ENCODE assay signal across 14 mouse cellular contexts in the genomic region with DNA sequence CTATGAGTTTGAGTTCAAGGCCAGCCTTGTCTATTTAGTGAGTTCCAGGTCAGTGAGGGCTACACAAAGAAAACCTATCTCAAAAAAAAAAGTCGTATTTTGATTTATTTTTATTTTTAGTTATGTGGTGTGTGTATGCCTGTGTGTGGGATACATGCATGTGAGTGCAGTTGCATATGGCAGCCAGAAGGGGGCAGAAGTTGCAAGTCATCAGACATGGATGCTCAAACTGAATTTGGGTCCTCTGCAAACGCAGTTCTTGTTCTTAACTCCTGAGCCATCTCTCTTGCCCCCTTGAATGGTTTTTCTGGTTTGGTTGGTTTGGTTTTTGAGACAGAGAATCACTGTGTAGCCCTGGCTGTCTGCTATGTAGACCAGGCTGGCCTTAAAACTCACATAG. TPM values are rescaled to one million over a fixed set of nuclear protein-coding genes. Genes with fewer than 3 reads are reported as not detected.
A peak's percentile ranks its signal among the peaks of the same experiment; 100 is the strongest.
DNase-seq lines count a peak whose midpoint lies in the region; ATAC-seq and TF ChIP-seq lines count a peak whose summit lies in the region.
"Had no signal": no experiment of that assay in that cellular context is flagged by ENCODE, and none has a peak within 500 bp of the region (broad histone marks: within the 10 kb centered on the region; RNA-seq: fewer than 3 reads in every experiment).

No protein-coding gene starts in this region.

- H3K4me2 ChIP-seq in hindbrain, embryonic 14.5 days (replicated peaks): no peak overlapping the region
- no peak overlapping the region for H3K4me2 ChIP-seq in lung, postnatal 0 days (replicated peaks; ENCODE audit: low read depth, low read length)
- H3K4me2 ChIP-seq in limb, embryonic 13.5 days (replicated peaks): no peak overlapping the region

- peak; percentile 41; the same call in 1 of the 2 replicates for TF ChIP-seq CTCF in lung, postnatal 0 days (IDR thresholded peaks at IDR 0.05)
- TF ChIP-seq CTCF in bone marrow, adult 2 months (IDR thresholded peaks at IDR 0.05; ENCODE audit: control insufficient read depth, insufficient read depth, low read length): peak; percentile 42; the same call in 1 of the 2 replicates
- no peak for TF ChIP-seq CTCF in thymus, adult 2 months (IDR thresholded peaks at IDR 0.05; ENCODE audit: borderline replicate concordance, control insufficient read depth, extremely low read depth, insufficient read depth, low read length, poor library complexity)

- H3K36me3 ChIP-seq in hindbrain, embryonic 14.5 days (replicated peaks; ENCODE audit: control insufficient read depth, insufficient read depth): no peaks in the 10 kb centered on the region
- no peaks in the 10 kb centered on the region for H3K36me3 ChIP-seq in hindbrain, embryonic 10.5 days
- no peaks in the 10 kb centered on the region for H3K36me3 ChIP-seq in lung, postnatal 0 days (ENCODE audit: insufficient read depth, low read length)
- no peaks in the 10 kb centered on the region for H3K36me3 ChIP-seq in limb, embryonic 13.5 days
- no peaks in the 10 kb centered on the region for H3K36me3 ChIP-seq in thymus, adult 2 months (ENCODE audit: control insufficient read depth, insufficient read depth, low read length)

- peaks cover 14% of the 10 kb centered on the region for H3K4me1 ChIP-seq in hindbrain, embryonic 14.5 days (replicated peaks; ENCODE audit: control insufficient read depth, insufficient read depth, low read length)
- H3K4me1 ChIP-seq in hindbrain, embryonic 10.5 days (replicated peaks): peaks cover 16% of the 10 kb centered on the region
- H3K4me1 ChIP-seq in lung, postnatal 0 days (ENCODE audit: insufficient read depth, low read depth, low read length): peaks cover 3% of the 10 kb centered on the region; the same call in 1 of the 2 replicates
- H3K4me1 ChIP-seq in bone marrow, adult 2 months (ENCODE audit: control insufficient read depth, insufficient read depth, low read length): no peaks in the 10 kb centered on the region
- peaks cover 15% of the 10 kb centered on the region for H3K4me1 ChIP-seq in limb, embryonic 13.5 days
- H3K4me1 ChIP-seq in thymus, adult 2 months (replicated peaks; ENCODE audit: control insufficient read depth, insufficient read depth, low read length): no peaks in the 10 kb centered on the region

- H3K9ac ChIP-seq in hindbrain, embryonic 14.5 days: no peak overlapping the region
- no peak overlapping the region for H3K9ac ChIP-seq in lung, postnatal 0 days (replicated peaks; ENCODE audit: low read depth)
- no peak overlapping the region for H3K9ac ChIP-seq in limb, embryonic 13.5 days

- no peaks in the 10 kb centered on the region for H3K27me3 ChIP-seq in hindbrain, embryonic 14.5 days (ENCODE audit: control insufficient read depth, insufficient read depth, low read length)
- no peaks in the 10 kb centered on the region for H3K27me3 ChIP-seq in hindbrain, embryonic 10.5 days (ENCODE audit: insufficient read depth, poor library complexity, severe bottlenecking)
- no peaks in the 10 kb centered on the region for H3K27me3 ChIP-seq in lung, postnatal 0 days (replicated peaks; ENCODE audit: insufficient read depth, low read length)
- no peaks in the 10 kb centered on the region for H3K27me3 ChIP-seq in limb, embryonic 13.5 days
- H3K27me3 ChIP-seq in thymus, adult 2 months (ENCODE audit: control insufficient read depth, insufficient read depth, low read length): no peaks in the 10 kb centered on the region; the same call in 1 of the 2 replicates

- peak overlapping the region; percentile 78; the same call in 1 of the 2 replicates for H3K27ac ChIP-seq in hindbrain, embryonic 14.5 days
- no peak overlapping the region for H3K27ac ChIP-seq in hindbrain, embryonic 10.5 days
- no peak overlapping the region for H3K27ac ChIP-seq in lung, postnatal 0 days (ENCODE audit: low read length)
- H3K27ac ChIP-seq in bone marrow, adult 2 months (ENCODE audit: control insufficient read depth, insufficient read depth, low read depth, low read length, poor library complexity): no peak overlapping the region
- H3K27ac ChIP-seq in limb, embryonic 13.5 days: 0 out of 2 replicates have a peak overlapping the region, but pooled peaks have one; percentile 28
- H3K27ac ChIP-seq in thymus, adult 2 months (ENCODE audit: control insufficient read depth, insufficient read depth, low read length): no peak overlapping the region

- no peak for DNase-seq in hindbrain, embryonic 14.5 days (ENCODE audit: low spot score)
- DNase-seq in hindbrain, embryonic 10.5 days (ENCODE audit: low spot score): no peak
- no peak for DNase-seq in lung, postnatal 0 days (ENCODE audit: low spot score)
- no peak for DNase-seq in lung, postnatal 10 days
- DNase-seq in thymus, adult 2 months: no peak
- no peak for DNase-seq in retina, postnatal 1 day
- DNase-seq: cerebellum, adult 8-10 months; kidney, adult 11 months; lung, adult 2 months; spleen, adult 18-20 months had no signal

- H3K4me3 ChIP-seq in hindbrain, embryonic 14.5 days (replicated peaks; ENCODE audit: low read length): no peak overlapping the region
- H3K4me3 ChIP-seq in hindbrain, embryonic 10.5 days: no peak overlapping the region
- no peak overlapping the region for H3K4me3 ChIP-seq in lung, postnatal 0 days (ENCODE audit: low read depth, low read length)
- no peak overlapping the region for H3K4me3 ChIP-seq in bone marrow, adult 2 months (replicated peaks; ENCODE audit: control insufficient read depth, low read depth, low read length)
- no peak overlapping the region for H3K4me3 ChIP-seq in limb, embryonic 13.5 days
- H3K4me3 ChIP-seq in thymus, adult 2 months (ENCODE audit: control insufficient read depth, insufficient read depth, low read length): no peak overlapping the region

- 87% methylated on average over 2 of the region's 2 CpGs for WGBS in hindbrain, embryonic 14.5 days
- WGBS in hindbrain, embryonic 10.5 days: 93% methylated on average over 2 of the region's 2 CpGs
- 87% methylated on average over 2 of the region's 2 CpGs for WGBS in lung, postnatal 0 days
- WGBS in bone marrow, adult 2 months: 73% methylated on average over 2 of the region's 2 CpGs
- 90% methylated on average over 2 of the region's 2 CpGs for WGBS in limb, embryonic 13.5 days
- 94% methylated on average over 2 of the region's 2 CpGs for WGBS in thymus, adult 2 months

- no peak for TF ChIP-seq POLR2A in bone marrow, adult 2 months (IDR thresholded peaks at IDR 0.05; ENCODE audit: borderline replicate concordance, control insufficient read depth, low read depth, low read length)
- no peak for TF ChIP-seq POLR2A in thymus, adult 2 months (IDR thresholded peaks at IDR 0.05; ENCODE audit: control insufficient read depth, extremely low read depth, insufficient read depth, low read length, poor library complexity)

- no peak for ATAC-seq in hindbrain, embryonic 14.5 days (ENCODE audit: low FRiP score)
- ATAC-seq in lung, postnatal 0 days: no peak
- no peak for ATAC-seq in limb, embryonic 13.5 days (ENCODE audit: low FRiP score, low read depth)

- no peak for TF ChIP-seq EP300 in lung, postnatal 0 days (IDR thresholded peaks at IDR 0.05)

- H3K9me3 ChIP-seq in hindbrain, embryonic 14.5 days (ENCODE audit: control insufficient read depth, low read length): no peaks in the 10 kb centered on the region
- no peaks in the 10 kb centered on the region for H3K9me3 ChIP-seq in hindbrain, embryonic 10.5 days
- H3K9me3 ChIP-seq in lung, postnatal 0 days (ENCODE audit: low read length): no peaks in the 10 kb centered on the region
- H3K9me3 ChIP-seq in limb, embryonic 13.5 days: no peaks in the 10 kb centered on the region

RNA-seq across cellular contexts. Expression of gene Gm14214, which starts 21.4 kb away (rescaled TPM):
- not detected in 2 replicates for polyA plus RNA-seq in hindbrain, embryonic 14.5 days (2014; fragmentation: Nextera tagmentation; extraction: Ambion mirVana)
- not detected in 2 replicates for polyA plus RNA-seq in hindbrain, embryonic 10.5 days (2016; fragmentation: Nextera tagmentation; extraction: Ambion mirVana)
- not detected in 2 replicates for polyA plus RNA-seq in lung, postnatal 0 days (2015; fragmentation: Nextera tagmentation; extraction: Ambion mirVana)
- polyA plus RNA-seq in bone marrow, adult 2 months (2011; ENCODE audit: insufficient read depth, insufficient read length, low replicate concordance, missing spikeins): not detected in 2 replicates
- not detected in 2 replicates for polyA plus RNA-seq in limb, embryonic 13.5 days (2015; fragmentation: Nextera tagmentation; extraction: Ambion mirVana)
- not detected in 2 replicates for polyA plus RNA-seq in thymus, adult 2 months (2012; rRNA removed)
- polyA plus RNA-seq: gonadal fat pad, adult 2 months; heart, embryonic 16.5 days; lung, adult 2 months had no signal

RNA-seq across cellular contexts. Expression of gene Raly, which starts 42.5 kb away (rescaled TPM):
- 36.2 and 41.0 TPM in 2 replicates for polyA plus RNA-seq in hindbrain, embryonic 14.5 days (2014; fragmentation: Nextera tagmentation; extraction: Ambion mirVana)
- 52.8 and 77.6 TPM in 2 replicates for polyA plus RNA-seq in hindbrain, embryonic 10.5 days (2016; fragmentation: Nextera tagmentation; extraction: Ambion mirVana)
- 23.7 and 26.3 TPM in 2 replicates for polyA plus RNA-seq in lung, postnatal 0 days (2015; fragmentation: Nextera tagmentation; extraction: Ambion mirVana)
- 97.9 and 104 TPM in 2 replicates for polyA plus RNA-seq in bone marrow, adult 2 months (2011; ENCODE audit: insufficient read depth, insufficient read length, low replicate concordance, missing spikeins)
- 41.7 and 46.9 TPM in 2 replicates for polyA plus RNA-seq in limb, embryonic 13.5 days (2015; fragmentation: Nextera tagmentation; extraction: Ambion mirVana)
- 437 and 554 TPM in 2 replicates for polyA plus RNA-seq in thymus, adult 2 months (2012; rRNA removed)

RNA-seq across cellular contexts. Expression of gene a, which starts 42.8 kb away (rescaled TPM):
- 0.93 and 1.3 TPM in 2 replicates for polyA plus RNA-seq in hindbrain, embryonic 14.5 days (2014; fragmentation: Nextera tagmentation; extraction: Ambion mirVana)
- 1.0 and 1.7 TPM in 2 replicates for polyA plus RNA-seq in hindbrain, embryonic 10.5 days (2016; fragmentation: Nextera tagmentation; extraction: Ambion mirVana)
- not detected in 2 replicates for polyA plus RNA-seq in lung, postnatal 0 days (2015; fragmentation: Nextera tagmentation; extraction: Ambion mirVana)
- not detected in 2 replicates for polyA plus RNA-seq in bone marrow, adult 2 months (2011; ENCODE audit: insufficient read depth, insufficient read length, low replicate concordance, missing spikeins)
- 10.9 and 12.0 TPM in 2 replicates for polyA plus RNA-seq in limb, embryonic 13.5 days (2015; fragmentation: Nextera tagmentation; extraction: Ambion mirVana)
- 4.7 and 5.0 TPM in 2 replicates for polyA plus RNA-seq in thymus, adult 2 months (2012; rRNA removed)
- polyA plus RNA-seq: lung, adult 2 months had no signal

Comparison
In these comparisons a context has a peak if more than half of its experiments do, and no peak if none do; other contexts are left out.
1. H3K27ac ChIP-seq: peak in hindbrain, embryonic 14.5 days (single experiment) and limb, embryonic 13.5 days (single experiment); none in hindbrain, embryonic 10.5 days (single experiment), lung, postnatal 0 days (single experiment), bone marrow, adult 2 months (single experiment) and thymus, adult 2 months (single experiment).